Mouse (Mus musculus) heart, postnatal 0 days (tissue): ENCODE measurements at regions not wholly inside any gene's neighbourhood (a gene's known extent, or its start where the extent isn't known, plus 50 kb on each side); places are given as distances from the start of the nearest gene placed in this dataset.

Experiments
- ATAC-seq: fragments of 200-750 bp; cut with Nextera tagmentation; 2 replicates; pipeline ENCODE4 v1.8.0; 2017; ENCODE audit warnings: low read depth, moderate number of reproducible peaks, moderate library complexity; ENCODE audit not compliant: insufficient read depth
- DNase-seq: peaks from one replicate; pipeline ENCODE4 v3.0.0-alpha.2; 2016; ENCODE audit warnings: low spot score
- H3K27ac ChIP-seq: fragments of 300-500 bp; sonication (generic); 2 replicates; pipeline ENCODE4 v1.5.1; 2014; ENCODE audit warnings: low read depth, mild to moderate bottlenecking
- H3K27me3 ChIP-seq: fragments of 300-500 bp; sonication (generic); 2 replicates; pipeline ENCODE4 v1.6.1; 2014; ENCODE audit warnings: low read length, mixed read lengths; ENCODE audit not compliant: control insufficient read depth, insufficient read depth
- H3K36me3 ChIP-seq: fragments of 300-500 bp; sonication (generic); replicated peaks from 2 replicates; pipeline ENCODE4 v1.6.1; 2014; ENCODE audit warnings: low read length, mixed read lengths; ENCODE audit not compliant: control insufficient read depth, insufficient read depth
- H3K4me1 ChIP-seq: fragments of 300-500 bp; sonication (generic); 2 replicates; pipeline ENCODE4 v1.6.1; 2014; ENCODE audit warnings: antibody characterized with exemption; ENCODE audit not compliant: control insufficient read depth, insufficient read depth
- H3K4me2 ChIP-seq: fragments of 300-500 bp; sonication (generic); 2 replicates; pipeline ENCODE4 v1.6.1; 2014; ENCODE audit warnings: low read depth, mild to moderate bottlenecking, low read length, moderate library complexity
- H3K4me3 ChIP-seq: fragments of 300-500 bp; sonication (generic); 2 replicates; pipeline ENCODE4 v1.5.1; 2014; ENCODE audit warnings: low read depth, low read length
- H3K9ac ChIP-seq: fragments of 300-500 bp; sonication (generic); replicated peaks from 2 replicates; pipeline ENCODE4 v1.6.1; 2014; ENCODE audit warnings: low read depth, low read length, mixed read lengths
- H3K9me3 ChIP-seq: fragments of 300-500 bp; sonication (generic); replicated peaks from 2 replicates; pipeline ENCODE4 v1.6.1; 2016; ENCODE audit warnings: low read length; ENCODE audit not compliant: control insufficient read depth
- CTCF ChIP-seq: IDR thresholded peaks from 2 replicates; pipeline ENCODE4 v1.5.1; 2016; ENCODE audit warnings: antibody characterized with exemption, control low read depth, low read depth
- EP300 ChIP-seq: IDR thresholded peaks from 2 replicates; pipeline ENCODE4 v1.6.1; 2016; ENCODE audit warnings: antibody characterized with exemption, low read depth
- WGBS: fragments of 180-500 bp; shearing (Covaris S2); extraction: QIAGEN DNeasy Blood & Tissue Kit; methylation state at CpG from one replicate; pipeline ENCODE4 v1.1.7; 2014; 5-methylcytosine and 5-hydroxymethylcytosine counted together

- 61% methylated on average over 3 of the region's 3 CpGs for WGBS
- Histone ChIP-seq H3K4me2 (no peak overlapping the region), H3K36me3 (no peaks in the 10 kb centered on the region), H3K27me3 (no peaks in the 10 kb centered on the region), H3K4me1 (no peaks in the 10 kb centered on the region), H3K9ac (no peak overlapping the region), H3K27ac (no peak overlapping the region), H3K4me3 (no peak overlapping the region), H3K9me3 (0 out of 2 replicates have a peak, but pooled peaks cover 3% of the 10 kb centered on the region)
- ATAC-seq (no peak), DNase-seq (no peak)
- TF ChIP-seq EP300 = no peak
- TF ChIP-seq CTCF = no peak
Observed at GRCm38 (mm10) chr14:48054719-48055118, 65.9 kb upstream of the Peli2 start.

DNA sequence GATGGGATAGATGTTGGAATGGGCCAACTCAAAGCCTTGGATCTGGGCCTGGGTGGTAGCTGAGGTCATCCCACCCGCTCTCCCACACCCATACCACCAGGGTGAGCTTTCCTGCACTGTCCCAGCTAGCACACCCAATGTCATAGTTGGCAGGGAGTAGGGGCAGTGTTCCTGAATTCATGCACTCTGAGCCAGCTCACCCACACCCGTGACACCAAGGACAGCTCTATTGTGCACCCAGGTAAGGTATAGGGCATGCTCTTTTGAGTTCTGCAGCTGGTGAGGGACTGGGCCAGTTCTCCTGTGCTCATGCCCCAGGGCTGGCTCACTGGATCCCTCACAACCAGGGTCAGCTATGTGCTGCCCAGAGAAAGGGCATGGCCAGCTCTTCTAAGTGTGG, 64.8 kb upstream of the Peli2 start:
- no peak for DNase-seq
- H3K4me1 ChIP-seq = no peaks in the 10 kb centered on the region
- WGBS = 74% methylated on average over 2 of the region's 2 CpGs
- H3K9me3 ChIP-seq = 0 out of 2 replicates have a peak, but pooled peaks cover 3% of the 10 kb centered on the region
- ATAC-seq = no peak
- no peaks in the 10 kb centered on the region for H3K36me3 ChIP-seq
- no peaks in the 10 kb centered on the region for H3K27me3 ChIP-seq
- H3K4me3 ChIP-seq = no peak overlapping the region
- no peak overlapping the region for H3K27ac ChIP-seq
- H3K4me2 ChIP-seq = no peak overlapping the region
- no peak overlapping the region for H3K9ac ChIP-seq
- TF ChIP-seq CTCF = no peak
- no peak for TF ChIP-seq EP300

DNA sequence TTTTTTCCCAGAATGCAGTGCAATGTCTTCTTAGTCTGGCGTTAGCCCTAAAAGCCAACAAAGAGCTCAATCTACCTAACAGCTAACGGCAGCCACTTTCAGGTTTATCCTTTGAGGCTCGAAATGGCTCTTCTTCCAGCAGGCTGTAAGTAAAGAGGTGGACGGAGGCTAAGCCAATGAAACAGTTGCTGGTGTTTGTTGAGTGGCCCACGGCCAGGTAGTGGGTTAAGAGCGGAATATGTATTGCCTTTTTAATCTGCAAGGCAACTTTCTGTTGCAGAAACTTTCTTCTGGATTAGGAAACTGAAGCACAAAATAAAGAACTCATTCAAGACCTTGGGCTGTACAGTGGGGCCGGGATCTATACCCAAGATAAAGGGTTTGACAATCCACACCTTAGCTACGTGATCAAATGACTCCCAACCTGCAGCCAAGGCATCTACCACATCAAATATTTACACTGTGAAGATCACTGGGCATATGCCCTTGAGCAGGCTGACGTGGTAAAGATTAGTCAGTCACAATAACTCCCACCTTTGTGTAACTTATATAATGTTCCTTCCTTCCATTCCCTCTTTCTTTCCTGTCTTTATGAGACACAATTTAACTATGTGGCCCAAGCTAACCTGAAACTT, 62.3 kb upstream of the Peli2 start:
- Histone ChIP-seq H3K4me1 (no peaks in the 10 kb centered on the region), H3K9me3 (0 out of 2 replicates have a peak, but pooled peaks cover 3% of the 10 kb centered on the region), H3K36me3 (no peaks in the 10 kb centered on the region), H3K4me2 (no peak overlapping the region), H3K9ac (no peak overlapping the region), H3K27ac (no peak overlapping the region), H3K27me3 (no peaks in the 10 kb centered on the region), H3K4me3 (no peak overlapping the region)
- ATAC-seq = no peak
- 85% methylated on average over 9 of the region's 9 CpGs for WGBS
- TF ChIP-seq CTCF = no peak
- TF ChIP-seq EP300 = no peak
- no peak for DNase-seq

DNA sequence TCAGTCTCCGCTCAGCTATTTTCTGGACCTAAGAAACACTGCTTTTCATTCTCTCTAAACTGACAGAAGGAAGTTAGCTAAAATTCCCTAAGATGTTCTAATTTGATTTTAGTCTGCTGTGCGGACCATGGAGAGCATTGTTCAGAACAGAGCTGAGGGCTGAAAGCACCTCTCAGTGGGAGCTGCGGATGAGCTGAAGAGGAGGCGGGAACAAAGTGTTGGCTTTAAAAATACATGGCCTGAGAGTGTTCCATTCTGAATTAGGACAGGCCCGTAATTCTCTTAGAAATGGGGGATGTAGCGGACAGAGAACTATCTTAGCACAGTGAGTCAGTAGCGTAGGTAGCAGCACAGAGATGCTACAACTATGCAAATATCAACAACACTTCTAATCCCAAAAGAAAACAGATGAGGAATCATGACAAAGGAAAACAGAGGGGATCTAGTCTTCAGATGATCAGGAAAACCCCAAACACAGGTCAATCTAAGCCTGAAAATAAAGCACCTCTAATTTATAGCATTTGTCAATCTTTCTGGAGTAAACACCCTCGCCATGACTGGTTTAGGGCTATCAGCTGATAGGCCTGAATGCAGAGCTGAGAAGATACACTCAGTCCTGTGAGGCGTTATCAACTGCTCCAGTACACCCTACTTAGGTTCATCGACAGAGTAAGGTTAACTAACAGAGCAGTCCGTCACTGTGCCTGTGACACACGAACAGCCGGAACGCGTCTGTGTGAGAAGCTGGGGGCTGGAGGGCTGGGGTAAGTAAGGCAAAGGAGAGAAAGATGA, 60.8 kb upstream of the Peli2 start:
- Histone ChIP-seq H3K4me1 (no peaks in the 10 kb centered on the region), H3K9me3 (no peaks in the 10 kb centered on the region), H3K27ac (no peak overlapping the region), H3K27me3 (no peaks in the 10 kb centered on the region), H3K4me2 (no peak overlapping the region), H3K4me3 (no peak overlapping the region), H3K9ac (no peak overlapping the region), H3K36me3 (no peaks in the 10 kb centered on the region)
- DNase-seq (no peak), ATAC-seq (no peak)
- 59% methylated on average over 15 of the region's 15 CpGs for WGBS
- no peak for TF ChIP-seq CTCF

- Histone ChIP-seq H3K27me3 (no peaks in the 10 kb centered on the region), H3K9me3 (no peaks in the 10 kb centered on the region), H3K36me3 (no peaks in the 10 kb centered on the region), H3K4me2 (no peak overlapping the region), H3K27ac (no peak overlapping the region), H3K4me3 (no peak overlapping the region), H3K9ac (no peak overlapping the region), H3K4me1 (peaks cover 5% of the 10 kb centered on the region; the same call in 1 of the 2 replicates)
- 76% methylated on average over 3 of the region's 3 CpGs for WGBS
- ATAC-seq = no peak
- DNase-seq = no peak
- no peak for TF ChIP-seq EP300
- TF ChIP-seq CTCF = no peak
Observed at GRCm38 (mm10) chr14:48068641-48069040, 52.0 kb upstream of the Peli2 start.
